Mouse (Mus musculus) cortical plate, adult 2 months (tissue): ENCODE data around the gene Plekhh1.

ENCODE experiments used
- CTCF ChIP-seq: fragments of 200-500 bp; IDR thresholded peaks from 2 replicates; pipeline ENCODE4 v1.5.1; 2011; ENCODE audit warnings: mild to moderate bottlenecking, control low read depth, low read length; ENCODE audit not compliant: insufficient read depth; ENCODE audit errors: extremely low read depth
- POLR2A ChIP-seq: fragments of 200-500 bp; IDR thresholded peaks from 2 replicates; pipeline ENCODE4 v1.6.1; 2011; ENCODE audit warnings: mild to moderate bottlenecking, low read length, control low read depth; ENCODE audit not compliant: insufficient read depth; ENCODE audit errors: extremely low read depth

DNA sequence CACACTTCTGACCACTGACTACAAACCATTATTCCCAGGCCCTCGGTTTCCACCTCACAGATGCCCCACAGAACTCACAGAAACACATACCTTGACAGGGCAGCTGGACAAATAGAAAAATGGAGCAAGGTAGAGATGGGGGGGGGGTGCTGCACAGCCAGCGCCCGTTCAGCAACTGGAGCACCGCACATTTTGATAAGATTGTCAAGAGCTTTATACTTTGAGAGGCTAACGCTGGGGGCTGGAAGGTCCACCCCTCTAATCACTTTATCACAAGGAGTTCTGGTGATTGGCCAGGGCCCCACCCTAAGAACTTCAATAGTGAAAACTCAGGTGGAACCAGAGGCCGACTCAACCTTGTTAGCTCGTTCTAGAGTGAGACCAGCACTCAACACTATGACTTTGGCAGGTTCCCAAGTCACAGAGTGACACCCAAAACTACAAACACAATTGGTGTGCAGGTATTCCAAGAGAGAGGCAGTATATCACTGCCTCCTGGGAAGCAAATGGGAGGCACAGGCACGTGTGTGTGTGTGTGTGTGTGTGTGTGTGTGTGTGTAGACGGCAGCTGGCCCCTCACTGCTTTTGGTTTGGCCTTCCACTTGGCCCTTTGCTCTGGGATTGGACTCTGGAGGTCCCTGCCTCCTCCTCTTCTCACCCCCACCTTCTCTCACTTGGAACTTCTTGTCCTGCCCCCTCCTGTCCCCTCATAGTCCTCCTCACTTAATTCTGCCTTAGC is 45.5 kb upstream of the Plekhh1 start:
- no peak for TF ChIP-seq CTCF
- TF ChIP-seq POLR2A: no peak
